Mouse (Mus musculus) testis, adult 2 months (tissue): Measurements from ENCODE around the gene Nlk. TPM values are rescaled to one million over a fixed set of nuclear protein-coding genes. Genes with fewer than 3 reads are reported as not detected.

Source experiments
- H3K27ac ChIP-seq: fragments of 200-500 bp; 2 replicates; pipeline ENCODE4 v1.5.1; 2012; ENCODE audit warnings: low read depth, low read length; ENCODE audit not compliant: control insufficient read depth, insufficient read depth
- H3K27me3 ChIP-seq: fragments of 200-500 bp; 2 replicates; pipeline ENCODE4 v1.6.1; 2012; ENCODE audit warnings: mild to moderate bottlenecking, low read length, moderate library complexity; ENCODE audit not compliant: control insufficient read depth, insufficient read depth
- H3K36me3 ChIP-seq: fragments of 200-500 bp; 2 replicates; pipeline ENCODE4 v1.6.1; 2012; ENCODE audit warnings: mild to moderate bottlenecking, low read length; ENCODE audit not compliant: control insufficient read depth, insufficient read depth
- H3K4me1 ChIP-seq: fragments of 200-500 bp; 2 replicates; pipeline ENCODE4 v1.6.1; 2012; ENCODE audit warnings: low read length; ENCODE audit not compliant: control insufficient read depth, insufficient read depth
- H3K4me3 ChIP-seq: fragments of 200-500 bp; 2 replicates; pipeline ENCODE4 v1.5.1; 2012; ENCODE audit warnings: low read depth, mild to moderate bottlenecking, low read length, moderate library complexity, mixed read lengths; ENCODE audit not compliant: control insufficient read depth
- CTCF ChIP-seq: fragments of 200-500 bp; IDR thresholded peaks from 2 replicates; pipeline ENCODE4 v1.5.1; 2012; ENCODE audit warnings: low read depth, mild to moderate bottlenecking, inconsistent platforms, low read length, moderate library complexity; ENCODE audit not compliant: control insufficient read depth, insufficient read depth, insufficient replicate concordance
- POLR2A ChIP-seq: fragments of 200-500 bp; IDR thresholded peaks from 2 replicates; pipeline ENCODE4 v1.6.1; 2012; ENCODE audit warnings: low read depth, mild to moderate bottlenecking, inconsistent platforms, low read length, moderate library complexity; ENCODE audit not compliant: control insufficient read depth
- polyA plus RNA-seq: library from polyadenylated mRNA; depleted of rRNA; stranded (reverse); fragments of >200 nt; gene quantifications from 2 replicates; pipeline ENCODE4 v1.2.3, GENCODE M21; 2012

Gene Nlk
- polyA plus RNA-seq, 1 experiment, result 12.0 TPM

DNA sequence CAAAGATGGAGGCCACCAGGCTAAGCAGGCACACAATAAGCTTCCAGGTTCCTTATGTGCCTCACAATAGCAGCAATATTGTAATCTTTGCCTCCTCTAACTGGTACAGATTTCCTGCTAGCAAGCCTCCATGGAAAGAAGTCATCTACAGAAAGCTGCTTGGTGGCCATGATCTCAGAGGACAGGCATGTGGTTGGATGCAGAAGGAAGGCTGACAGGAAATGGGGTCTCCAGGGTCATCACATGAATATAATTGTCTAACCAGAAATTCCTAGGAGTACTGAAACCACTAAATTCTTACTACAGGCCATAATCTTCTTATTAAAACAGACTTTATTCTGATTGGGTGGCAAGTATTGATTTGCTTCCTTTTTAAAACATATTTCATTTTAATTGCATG, 8.9 kb upstream of the Nlk start:
- Histone ChIP-seq H3K4me3 (no peak overlapping the region), H3K4me1 (no peaks in the 10 kb centered on the region), H3K27me3 (no peaks in the 10 kb centered on the region), H3K27ac (no peak overlapping the region), H3K36me3 (no peaks in the 10 kb centered on the region)
- TF ChIP-seq CTCF (no peak), POLR2A (no peak)

DNA sequence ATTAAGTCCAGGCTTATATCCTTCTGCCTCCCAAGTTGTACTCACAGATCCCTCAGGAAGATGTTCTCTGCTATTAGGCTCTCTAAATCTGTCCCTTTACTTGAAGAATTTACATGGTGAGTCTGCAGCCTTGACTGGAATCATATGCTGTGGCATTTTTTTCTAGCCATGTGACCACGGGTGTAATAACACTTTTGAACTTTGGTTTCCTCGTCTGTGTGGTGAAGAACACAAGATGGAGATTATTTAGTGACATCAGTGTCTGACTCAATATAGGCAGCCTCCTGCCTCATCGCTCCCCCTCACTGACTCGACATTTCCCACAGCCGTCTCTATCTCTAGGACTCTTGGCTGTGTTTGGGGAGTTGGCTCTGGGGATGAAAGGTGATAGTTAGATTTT, 5.9 kb upstream of the Nlk start:
- Histone ChIP-seq H3K27ac (no peak overlapping the region), H3K4me1 (no peaks in the 10 kb centered on the region), H3K36me3 (no peaks in the 10 kb centered on the region), H3K4me3 (no peak overlapping the region), H3K27me3 (no peaks in the 10 kb centered on the region)
- TF ChIP-seq POLR2A (no peak), CTCF (no peak)

DNA sequence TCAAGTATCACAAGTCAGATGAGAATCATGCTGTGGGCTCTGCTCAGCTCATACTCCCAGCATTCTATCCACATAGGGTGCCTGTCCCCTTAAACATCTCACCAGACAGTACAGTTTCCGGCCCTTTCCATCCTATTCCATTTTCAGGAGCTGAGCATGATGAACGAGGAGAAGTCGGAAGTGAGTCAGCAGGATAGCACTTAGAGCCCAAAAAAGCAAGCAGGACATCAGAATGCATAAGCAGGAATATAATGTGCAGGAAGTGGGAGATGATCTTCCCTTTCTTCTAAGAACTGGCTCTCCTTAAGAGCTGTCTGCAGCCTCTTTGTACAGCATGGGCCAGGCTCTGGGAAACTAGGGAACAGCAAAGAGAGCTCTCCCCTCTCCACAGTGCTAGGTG, 5.1 kb upstream of the Nlk start:
- TF ChIP-seq POLR2A (no peak), CTCF (no peak)
- no peaks in the 10 kb centered on the region for H3K27me3 ChIP-seq
- H3K4me1 ChIP-seq, result no peaks in the 10 kb centered on the region
- H3K36me3 ChIP-seq, result no peaks in the 10 kb centered on the region
- no peak overlapping the region for H3K27ac ChIP-seq
- H3K4me3 ChIP-seq, result no peak overlapping the region

DNA sequence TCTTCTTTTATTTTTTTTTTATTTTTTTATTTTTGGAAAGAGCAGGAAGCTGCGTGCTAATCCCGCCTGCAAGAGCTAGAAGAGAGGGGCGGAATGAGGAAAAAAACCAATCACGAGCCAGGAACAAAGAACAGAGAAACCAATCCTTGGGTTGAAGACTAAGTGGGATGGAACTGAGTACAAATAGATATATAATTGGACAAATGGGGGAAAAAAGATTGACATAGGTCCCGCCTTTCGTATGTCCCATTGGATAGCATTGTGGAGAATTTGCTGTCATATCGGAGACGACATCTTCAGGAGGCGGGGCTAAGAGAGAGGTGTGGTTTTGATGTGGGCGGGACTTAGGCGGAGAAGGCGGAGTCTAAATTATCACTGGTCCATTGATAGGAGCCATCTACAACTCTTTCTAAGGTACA, 589 bp upstream of the Nlk start:
- no peak overlapping the region for H3K27ac ChIP-seq
- H3K4me3 ChIP-seq, result peak overlapping the region; percentile 77
- TF ChIP-seq CTCF, result no peak
- TF ChIP-seq POLR2A, result no peak
- H3K4me1 ChIP-seq, result peaks cover 10% of the 10 kb centered on the region
- H3K27me3 ChIP-seq, result no peaks in the 10 kb centered on the region
- no peaks in the 10 kb centered on the region for H3K36me3 ChIP-seq

DNA sequence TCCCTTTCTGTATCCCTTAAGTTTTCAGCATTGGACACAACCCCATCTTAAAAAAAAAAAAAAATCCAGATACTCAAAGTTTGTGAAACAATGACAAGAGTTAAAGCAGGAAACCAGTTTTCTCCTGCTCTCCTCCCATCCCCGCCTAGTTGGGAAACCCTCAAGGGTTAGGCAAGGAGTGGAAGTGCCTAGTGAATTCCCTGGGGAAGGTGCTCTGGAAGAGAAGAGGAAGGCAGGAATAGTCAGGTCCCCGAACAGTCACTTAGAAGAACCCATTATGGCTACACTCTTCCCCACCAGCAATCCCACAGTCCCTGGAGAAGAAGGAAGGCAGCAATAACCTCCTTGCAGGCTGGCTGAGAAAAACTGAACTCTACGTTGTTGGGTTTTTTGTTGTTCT, 2.9 kb downstream of the Nlk start:
- Histone ChIP-seq H3K4me1 (peaks cover 10% of the 10 kb centered on the region), H3K36me3 (no peaks in the 10 kb centered on the region), H3K4me3 (no peak overlapping the region), H3K27me3 (no peaks in the 10 kb centered on the region), H3K27ac (no peak overlapping the region)
- no peak for TF ChIP-seq POLR2A
- TF ChIP-seq CTCF, result no peak

DNA sequence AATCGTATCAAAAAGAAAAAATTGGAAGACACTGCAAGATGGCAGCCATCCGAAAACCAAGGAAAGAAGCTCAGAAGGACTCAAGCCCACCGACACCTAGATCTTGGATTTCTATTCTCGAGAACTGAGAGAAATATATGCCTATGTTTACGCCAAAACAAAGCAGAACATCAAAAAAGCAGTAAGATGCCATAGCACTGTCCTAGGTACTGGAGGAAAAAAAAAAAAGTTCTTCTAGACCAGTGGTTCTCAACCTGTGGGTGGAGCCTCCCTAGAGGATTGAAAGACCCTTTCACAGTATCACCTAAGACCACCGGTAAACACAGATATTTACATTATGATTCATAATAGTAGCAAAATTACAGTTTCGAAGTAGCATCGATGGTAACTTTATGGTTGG, 3.9 kb downstream of the Nlk start:
- Histone ChIP-seq H3K36me3 (no peaks in the 10 kb centered on the region), H3K4me1 (peaks cover 10% of the 10 kb centered on the region), H3K27me3 (no peaks in the 10 kb centered on the region), H3K27ac (no peak overlapping the region), H3K4me3 (no peak overlapping the region)
- no peak for TF ChIP-seq POLR2A
- TF ChIP-seq CTCF, result no peak

DNA sequence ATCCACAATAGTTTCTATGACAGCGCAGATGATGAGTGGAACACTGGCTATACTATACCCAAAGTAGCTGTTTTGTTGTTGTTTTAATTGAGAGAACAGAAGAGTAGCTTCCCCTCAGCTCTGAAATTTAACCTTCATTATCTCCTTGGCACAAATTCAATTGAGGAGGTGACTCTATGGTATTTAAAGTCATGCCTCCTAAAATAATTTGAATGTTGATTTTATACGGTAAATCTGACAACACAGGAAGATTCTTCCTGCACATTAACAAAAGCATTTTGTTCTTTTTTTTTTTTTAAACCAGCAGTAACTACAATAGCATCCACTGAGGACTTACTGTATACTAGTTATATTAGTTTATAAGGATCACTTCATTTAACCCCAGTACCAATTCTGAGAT, 6.0 kb downstream of the Nlk start:
- Histone ChIP-seq H3K36me3 (no peaks in the 10 kb centered on the region), H3K4me1 (peaks cover 10% of the 10 kb centered on the region), H3K4me3 (no peak overlapping the region), H3K27ac (no peak overlapping the region), H3K27me3 (no peaks in the 10 kb centered on the region)
- TF ChIP-seq POLR2A, result no peak
- no peak for TF ChIP-seq CTCF

DNA sequence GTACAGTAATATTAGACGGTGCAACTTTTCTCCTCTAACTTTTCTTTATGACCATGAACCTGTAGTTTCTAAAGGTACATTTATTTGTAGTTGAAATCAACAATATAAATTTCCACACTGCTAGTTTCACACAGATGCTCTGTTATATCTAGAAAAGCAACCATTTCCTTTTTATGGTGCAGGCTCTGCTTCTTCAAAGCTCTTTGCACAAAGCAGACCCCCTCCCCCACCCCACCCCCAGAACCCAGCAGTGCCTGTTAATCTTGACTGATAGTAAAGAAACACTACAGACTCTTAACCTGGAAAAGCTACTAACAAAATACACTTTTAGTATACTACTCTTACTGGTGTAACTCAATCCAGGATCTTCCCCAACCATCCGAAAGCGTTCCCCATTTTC, 6.6 kb downstream of the Nlk start:
- Histone ChIP-seq H3K36me3 (no peaks in the 10 kb centered on the region), H3K27ac (no peak overlapping the region), H3K4me1 (peaks cover 5% of the 10 kb centered on the region), H3K27me3 (no peaks in the 10 kb centered on the region), H3K4me3 (no peak overlapping the region)
- TF ChIP-seq CTCF (no peak), POLR2A (no peak)
